Mouse (Mus musculus) layer of hippocampus, adult 8-10 months (tissue): ENCODE results near the gene Iyd. TPM values are rescaled to one million over a fixed set of nuclear protein-coding genes. Genes with fewer than 3 reads are reported as not detected.
"Not testable (repeated sequence)": the region's sequence is repeated elsewhere in the genome, so short reads cannot be mapped to it uniquely, and the experiment has no call there.

Experiments used
- DNase-seq, 2 experiments: peaks; one replicate each; pipeline ENCODE4 v3.0.0; 2022; ENCODE audit warnings: low spot score in 2 of 2
- total RNA-seq, 4 experiments: library from RNA; stranded (reverse); gene quantifications; 2 replicates each; pipeline ENCODE4 v1.2.4; 2022

Gene Iyd
- 1 to 10 TPM; 3.2 to 5.5 (median 4.3) TPM for total RNA-seq

- DNase-seq, result no peak
These were observed at the start of gene Iyd for GRCm38 (mm10) chr10:3540003-3540827. Gene Iyd, plus strand, starts transcription at chr10:3540240.

- DNase-seq, result peak in 1 of 2 experiments; percentile 25
These were observed 43.2 kb upstream of the Iyd start for GRCm38 (mm10) chr10:3496791-3497190.

- not testable (repeated sequence) for DNase-seq
These were observed 39.2 kb upstream of the Iyd start for GRCm38 (mm10) chr10:3500846-3501245.

GRCm38 (mm10) chr10:3507484-3508221 is 32.4 kb upstream of the Iyd start:
- peak; percentile 46 to 67 for DNase-seq

GRCm38 (mm10) chr10:3508222-3508588 is 31.8 kb upstream of the Iyd start:
- DNase-seq, result no peak

- DNase-seq, result no peak
These were observed 31.3 kb upstream of the Iyd start for GRCm38 (mm10) chr10:3508746-3509145.

- no peak for DNase-seq
These were observed 30.3 kb upstream of the Iyd start for GRCm38 (mm10) chr10:3509663-3510277.

GRCm38 (mm10) chr10:3510486-3510885 is 29.6 kb upstream of the Iyd start:
- no peak for DNase-seq

- DNase-seq, result no peak
These were observed 28.6 kb upstream of the Iyd start for GRCm38 (mm10) chr10:3511401-3511800.

- no peak for DNase-seq
These were observed 27.3 kb upstream of the Iyd start for GRCm38 (mm10) chr10:3512620-3513305.

GRCm38 (mm10) chr10:3513947-3514346 is 26.1 kb upstream of the Iyd start:
- no peak for DNase-seq

- DNase-seq, result peak in 1 of 2 experiments; percentile 33
These were observed 25.4 kb upstream of the Iyd start for GRCm38 (mm10) chr10:3514634-3515033.

GRCm38 (mm10) chr10:3516442-3516841 is 23.6 kb upstream of the Iyd start:
- DNase-seq, result no peak

GRCm38 (mm10) chr10:3523044-3523793 is 16.8 kb upstream of the Iyd start:
- no peak for DNase-seq

- no peak for DNase-seq
These were observed 15.5 kb upstream of the Iyd start for GRCm38 (mm10) chr10:3524513-3524912.

- DNase-seq, result no peak
These were observed 14.5 kb upstream of the Iyd start for GRCm38 (mm10) chr10:3525420-3526019.

GRCm38 (mm10) chr10:3529807-3530206 is 10.2 kb upstream of the Iyd start:
- no peak for DNase-seq

GRCm38 (mm10) chr10:3530661-3531060 is 9.4 kb upstream of the Iyd start:
- DNase-seq, result no peak

GRCm38 (mm10) chr10:3531375-3531774 is 8.7 kb upstream of the Iyd start:
- DNase-seq, result peak; percentile 54 to 83

- peak; percentile 14 to 59 for DNase-seq
These were observed 5.6 kb upstream of the Iyd start for GRCm38 (mm10) chr10:3534445-3534844.
